Mouse (Mus musculus) liver, embryonic 14.5 days (tissue): ENCODE results near the gene Gm28053.

ENCODE experiments used
- CTCF ChIP-seq: IDR thresholded peaks from 2 replicates; pipeline ENCODE4 v1.5.1; 2016; ENCODE audit warnings: antibody characterized with exemption, low read depth, control low read depth
- EP300 ChIP-seq: IDR thresholded peaks from 2 replicates; pipeline ENCODE4 v1.6.1; 2016; ENCODE audit warnings: antibody characterized with exemption, low read depth

DNA sequence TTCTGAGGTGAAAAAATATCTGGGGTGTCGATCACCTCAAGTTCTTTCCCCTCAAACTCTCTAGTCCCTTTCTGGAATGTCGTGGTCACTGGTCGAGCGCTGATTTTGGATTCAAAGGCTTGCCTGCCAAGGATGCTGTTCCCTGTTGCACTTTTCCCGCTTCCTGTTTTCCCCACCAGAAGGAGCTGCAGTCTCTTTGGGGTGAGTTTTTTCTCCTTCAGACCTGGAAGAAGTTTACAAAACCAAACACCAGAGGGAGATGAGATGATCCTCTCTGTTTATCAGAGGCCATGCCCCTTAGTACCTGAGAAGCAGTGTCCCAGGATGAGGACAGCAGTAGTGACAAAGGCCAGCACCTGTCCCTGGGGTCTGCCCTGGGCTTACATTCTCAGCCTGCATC is 15.8 kb upstream of the Gm28053 start:
- TF ChIP-seq CTCF (no peak), EP300 (no peak)
